ENCODE assay signal across 26 mouse cellular contexts in genomic region chr2:107040816-107041215, GRCm38 (mm10). TPM values are rescaled to one million over a fixed set of nuclear protein-coding genes. Genes with fewer than 3 reads are reported as not detected.
DNase-seq lines count a peak whose midpoint lies in the region; TF ChIP-seq lines count a peak whose summit lies in the region.
"Had no signal": no experiment of that assay in that cellular context is flagged by ENCODE, and none has a peak within 500 bp of the region (broad histone marks: within the 10 kb centered on the region; RNA-seq: fewer than 3 reads in every experiment).

No protein-coding gene starts in this region.

- H3K27ac ChIP-seq in embryonic fibroblast, embryonic 13.5 days (ENCODE audit: insufficient read depth, low read length): peak overlapping the region; percentile 80
- H3K27ac ChIP-seq: embryonic facial prominence, embryonic 12.5 days; forebrain, embryonic 13.5 days; heart, embryonic 15.5 days; hindbrain, embryonic 13.5 days; hindbrain, postnatal 0 days had no signal

- TF ChIP-seq POLR2A in embryonic fibroblast, embryonic 13.5 days (IDR thresholded peaks at IDR 0.05; ENCODE audit: low read depth, low read length): no peak

- H3K4me1 ChIP-seq in embryonic fibroblast, embryonic 13.5 days (ENCODE audit: control insufficient read depth, insufficient read depth, low read length): peaks cover 13% of the 10 kb centered on the region
- H3K4me1 ChIP-seq: embryonic facial prominence, embryonic 12.5 days; forebrain, embryonic 13.5 days; heart, embryonic 15.5 days; hindbrain, embryonic 13.5 days had no signal

- H3K4me3 ChIP-seq in embryonic fibroblast, embryonic 13.5 days (ENCODE audit: insufficient read depth, low read length): no peak overlapping the region
- H3K4me3 ChIP-seq: embryonic facial prominence, embryonic 12.5 days; forebrain, embryonic 13.5 days; heart, embryonic 15.5 days; hindbrain, embryonic 13.5 days had no signal

- TF ChIP-seq CTCF in embryonic fibroblast, embryonic 13.5 days (IDR thresholded peaks at IDR 0.05; ENCODE audit: borderline replicate concordance, insufficient read depth, low read length): no peak

- peak; percentile 51 for DNase-seq in adrenal gland, adult 2 months
- DNase-seq in adrenal gland, postnatal 10 days: no peak
- peak; percentile 4 for DNase-seq in layer of hippocampus, adult 11-12 months (ENCODE audit: low spot score)
- no peak for DNase-seq in layer of hippocampus, postnatal 14 days (ENCODE audit: low spot score in 2 of 2)
- DNase-seq in 3T3-L1 (ENCODE audit: low read depth, low spot score): peak; percentile 70
- no peak for DNase-seq in heart, adult 18-20 months
- DNase-seq: cerebellum, adult 11-12 months; cerebellum, adult 9-10 months; cerebellum, postnatal 25 days; gastrocnemius, postnatal 36 days; heart, adult 11 months; heart, postnatal 14 days; kidney, adult 11 months had no signal

RNA-seq across cellular contexts. Expression of gene Fshb, which starts 18.6 kb away (rescaled TPM):
- not detected for total RNA-seq in adrenal gland, adult 2 months (2021)
- polyA plus RNA-seq in adrenal gland, adult 2 months (2012; rRNA removed): not detected in 2 replicates
- not detected for total RNA-seq in adrenal gland, postnatal 10 days (2021)
- not detected for total RNA-seq in layer of hippocampus, postnatal 14 days (2021)
- not detected in 2 replicates for polyA plus RNA-seq in embryonic fibroblast, embryonic 13.5 days (2011; ENCODE audit: insufficient read length, low read depth, missing spikeins)
- total RNA-seq in heart, adult 18-20 months (2021): not detected
- total RNA-seq: adrenal gland, adult 18-20 months; ES-E14; gastrocnemius, adult 8-10 months; gastrocnemius, postnatal 36 days; heart, postnatal 14 days; hematopoietic stem cell, adult 5-6 weeks; hindbrain, postnatal 0 days had no signal
- polyA plus RNA-seq: cortical plate, adult 2 months; embryonic facial prominence, embryonic 12.5 days; forebrain, embryonic 13.5 days; heart, embryonic 11.5 days; heart, embryonic 15.5 days; hindbrain, embryonic 13.5 days; hindbrain, postnatal 0 days; intestine, embryonic 14.5 days had no signal

Comparison
In these comparisons a context has a peak if more than half of its experiments do, and no peak if none do; other contexts are left out.
1. DNase-seq: peak in adrenal gland, adult 2 months (single experiment), layer of hippocampus, adult 11-12 months (single experiment) and 3T3-L1 (single experiment); none in adrenal gland, postnatal 10 days (single experiment), layer of hippocampus, postnatal 14 days (0 of 2) and heart, adult 18-20 months (0 of 2).